Mouse (Mus musculus) liver, embryonic 14.5 days (tissue): ENCODE measurements at regions not wholly inside any gene's neighbourhood (a gene's known extent, or its start where the extent isn't known, plus 50 kb on each side); places are given as distances from the start of the nearest gene placed in this dataset.

ENCODE experiments used
- ATAC-seq: fragments of 200-750 bp; cut with Nextera tagmentation; 2 replicates; pipeline ENCODE4 v1.8.0; 2017; ENCODE audit warnings: moderate number of reproducible peaks, mild to moderate bottlenecking, moderate library complexity; ENCODE audit not compliant: insufficient read depth
- DNase-seq, 3 experiments: peaks; one replicate each; pipeline ENCODE4 v3.0.0-alpha.2; 2012 to 2013; ENCODE audit warnings: low read depth in 3 of 3, low spot score in 3 of 3
- H3K27ac ChIP-seq: fragments of 300-500 bp; sonication (generic); 2 replicates; pipeline ENCODE4 v1.5.1; 2014; ENCODE audit warnings: moderate library complexity, mild to moderate bottlenecking, control low read depth, inconsistent platforms
- H3K27me3 ChIP-seq: fragments of 300-500 bp; sonication (generic); 2 replicates; pipeline ENCODE4 v1.6.1; 2014; ENCODE audit warnings: mild to moderate bottlenecking, low read length, moderate library complexity; ENCODE audit not compliant: control insufficient read depth, insufficient read depth
- H3K36me3 ChIP-seq: fragments of 300-500 bp; sonication (generic); replicated peaks from 2 replicates; pipeline ENCODE4 v1.6.1; 2014; ENCODE audit warnings: low read depth; ENCODE audit not compliant: control insufficient read depth, insufficient read depth
- H3K4me1 ChIP-seq, 2 experiments: fragments of 200-500 bp in 1 of 2; fragments of 300-500 bp in 1 of 2; sonication (generic) in 1 of 2; replicated peaks; 2 replicates each; pipeline ENCODE4 v1.6.1; 2012 to 2014; ENCODE audit warnings: antibody characterized with exemption in 1 of 2, inconsistent platforms in 1 of 2, low read length in 1 of 2; ENCODE audit not compliant: control insufficient read depth in 2 of 2, insufficient read depth in 2 of 2
- H3K4me2 ChIP-seq: fragments of 300-500 bp; sonication (generic); 2 replicates; pipeline ENCODE4 v1.6.1; 2014; ENCODE audit warnings: low read depth, mild to moderate bottlenecking, control low read depth, moderate library complexity
- H3K4me3 ChIP-seq, 2 experiments: fragments of 200-500 bp in 1 of 2; fragments of 300-500 bp in 1 of 2; sonication (generic) in 1 of 2; 2 replicates each; pipeline ENCODE4 v1.5.1; 2012 to 2014; ENCODE audit warnings: low read depth in 2 of 2, low read length in 2 of 2, mild to moderate bottlenecking in 2 of 2, control low read depth in 1 of 2, inconsistent platforms in 1 of 2, moderate library complexity in 1 of 2; ENCODE audit not compliant: insufficient read depth in 1 of 2
- H3K9ac ChIP-seq: fragments of 300-500 bp; sonication (generic); replicated peaks from 2 replicates; pipeline ENCODE4 v1.6.1; 2014; ENCODE audit warnings: mild to moderate bottlenecking, control low read depth, moderate library complexity
- H3K9me3 ChIP-seq: fragments of 300-500 bp; sonication (generic); 2 replicates; pipeline ENCODE4 v1.6.1; 2016; ENCODE audit warnings: low read length, mixed read lengths; ENCODE audit not compliant: control insufficient read depth
- CTCF ChIP-seq: IDR thresholded peaks from 2 replicates; pipeline ENCODE4 v1.5.1; 2016; ENCODE audit warnings: antibody characterized with exemption, low read depth, control low read depth
- EP300 ChIP-seq: IDR thresholded peaks from 2 replicates; pipeline ENCODE4 v1.6.1; 2016; ENCODE audit warnings: antibody characterized with exemption, low read depth
- WGBS: fragments of 180-500 bp; shearing (Covaris S2); extraction: QIAGEN DNeasy Blood & Tissue Kit; methylation state at CpG from one replicate; pipeline ENCODE4 v1.1.7; 2014; ENCODE audit not compliant: insufficient replicate concordance; 5-methylcytosine and 5-hydroxymethylcytosine counted together

DNA sequence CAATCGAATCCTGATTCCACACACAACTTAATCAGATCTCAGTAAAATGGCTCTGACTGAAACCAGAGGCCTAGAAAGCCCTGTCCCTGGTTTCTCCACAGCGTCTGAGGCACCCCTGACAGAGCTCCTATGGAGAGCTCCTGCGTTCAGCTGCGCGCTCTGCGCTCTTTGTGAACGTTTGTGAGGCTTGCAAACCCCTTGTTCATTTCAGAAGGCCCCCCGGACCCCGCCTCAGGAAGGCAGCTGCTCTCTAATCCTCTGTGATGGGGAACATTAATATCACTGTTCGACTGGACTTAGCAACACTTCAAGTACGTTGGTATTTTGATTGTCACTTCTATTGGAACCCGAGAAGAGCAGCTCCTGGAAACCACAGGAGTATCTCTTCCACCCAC lies 175.6 kb downstream of the 3100002H09Rik start:
- Histone ChIP-seq H3K4me3 (no peak overlapping the region), H3K9ac (no peak overlapping the region), H3K4me1 (0 out of 4 replicates have a peak, but pooled peaks cover 0 to 2% of the 10 kb centered on the region in 2 experiments), H3K27me3 (no peaks in the 10 kb centered on the region), H3K36me3 (no peaks in the 10 kb centered on the region), H3K9me3 (no peaks in the 10 kb centered on the region), H3K27ac (no peak overlapping the region), H3K4me2 (no peak overlapping the region)
- WGBS: 36% methylated on average over 12 of the region's 12 CpGs
- DNase-seq (no peak), ATAC-seq (no peak)
- no peak for TF ChIP-seq EP300
- no peak for TF ChIP-seq CTCF

- Histone ChIP-seq H3K4me2 (no peak overlapping the region), H3K4me1 (0 out of 4 replicates have a peak, but pooled peaks cover 0 to 2% of the 10 kb centered on the region in 2 experiments), H3K9ac (no peak overlapping the region), H3K9me3 (no peaks in the 10 kb centered on the region), H3K27ac (no peak overlapping the region), H3K27me3 (no peaks in the 10 kb centered on the region), H3K4me3 (no peak overlapping the region), H3K36me3 (no peaks in the 10 kb centered on the region)
- ATAC-seq: no peak
- no peak for DNase-seq
- TF ChIP-seq EP300: no peak
- no peak for TF ChIP-seq CTCF
- 8% methylated on average over 24 of the region's 25 CpGs for WGBS
Observed at GRCm38 (mm10) chr4:124434059-124435039, 176.3 kb downstream of the 3100002H09Rik start.

DNA sequence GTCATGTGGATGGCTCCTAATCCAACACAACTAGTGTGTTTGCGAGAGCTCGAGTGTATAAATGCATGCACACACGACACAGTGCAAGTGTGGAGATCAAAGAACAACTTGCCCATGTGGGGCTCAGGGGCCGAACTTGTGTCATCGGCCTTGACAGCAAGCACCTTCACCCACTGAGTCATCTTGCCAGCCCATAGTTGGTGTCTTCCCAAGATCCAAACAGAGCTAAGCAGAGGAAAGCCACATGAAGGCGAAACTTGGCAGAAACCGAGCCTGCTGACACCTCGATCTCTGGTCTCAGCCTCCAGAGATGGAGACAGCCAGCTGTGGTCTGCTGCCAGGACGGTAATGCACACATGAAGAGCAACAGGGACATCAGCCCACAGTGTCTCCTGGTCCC lies 177.1 kb downstream of the 3100002H09Rik start:
- no peak for TF ChIP-seq EP300
- no peak for TF ChIP-seq CTCF
- Histone ChIP-seq H3K36me3 (no peaks in the 10 kb centered on the region), H3K4me3 (no peak overlapping the region), H3K4me2 (no peak overlapping the region), H3K27ac (no peak overlapping the region), H3K9me3 (no peaks in the 10 kb centered on the region), H3K27me3 (no peaks in the 10 kb centered on the region), H3K4me1 (0 out of 4 replicates have a peak, but pooled peaks cover 0 to 2% of the 10 kb centered on the region in 2 experiments), H3K9ac (no peak overlapping the region)
- ATAC-seq (no peak), DNase-seq (no peak)
- WGBS: 51% methylated on average over 9 of the region's 9 CpGs

GRCm38 (mm10) chr4:124431193-124431592 lies 179.4 kb downstream of the 3100002H09Rik start:
- H3K36me3 ChIP-seq: no peaks in the 10 kb centered on the region
- ATAC-seq (no peak), DNase-seq (no peak)
- no peaks in the 10 kb centered on the region for H3K9me3 ChIP-seq
- 51% methylated on average over 16 of the region's 16 CpGs for WGBS
- TF ChIP-seq CTCF (no peak), EP300 (no peak)
- no peak overlapping the region for H3K4me2 ChIP-seq
- H3K9ac ChIP-seq: no peak overlapping the region
- H3K27me3 ChIP-seq: no peaks in the 10 kb centered on the region
- H3K4me1 ChIP-seq: 0 out of 4 replicates have a peak, but pooled peaks cover 0 to 2% of the 10 kb centered on the region in 2 experiments
- no peak overlapping the region for H3K27ac ChIP-seq
- no peak overlapping the region for H3K4me3 ChIP-seq

DNA sequence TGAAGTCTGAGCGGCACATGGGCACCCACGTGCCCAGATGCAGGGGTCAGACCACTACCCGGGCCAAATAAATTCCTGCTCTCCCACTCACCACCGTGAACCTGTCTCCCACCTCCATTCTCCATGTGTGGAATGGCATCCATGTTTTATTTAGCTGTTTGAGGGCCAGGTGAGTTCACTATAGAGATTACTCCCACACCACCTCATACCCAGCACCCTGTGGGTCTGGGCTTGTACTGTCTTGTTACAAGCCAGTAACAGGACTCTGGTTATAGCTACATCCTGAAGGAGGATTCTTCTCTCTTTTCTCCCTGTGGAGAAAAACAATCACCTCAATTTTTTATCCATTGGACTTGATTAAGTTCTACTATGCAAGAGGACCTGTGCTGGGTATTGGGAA lies 181.8 kb downstream of the 3100002H09Rik start:
- H3K27me3 ChIP-seq: no peaks in the 10 kb centered on the region
- ATAC-seq: no peak

More for the DNA sequence above, 181.8 kb downstream of the 3100002H09Rik start:
- Histone ChIP-seq H3K4me3 (no peak overlapping the region), H3K9me3 (no peaks in the 10 kb centered on the region), H3K36me3 (no peaks in the 10 kb centered on the region), H3K9ac (no peak overlapping the region), H3K4me2 (no peak overlapping the region), H3K4me1 (no peaks in the 10 kb centered on the region), H3K27ac (no peak overlapping the region)
- DNase-seq: no peak
- TF ChIP-seq EP300 (no peak), CTCF (no peak)
- 64% methylated on average over 4 of the region's 4 CpGs for WGBS
